Mouse (Mus musculus): ENCODE data around the gene Kazn. TPM values are rescaled to one million over a fixed set of nuclear protein-coding genes. Genes with fewer than 3 reads are reported as not detected.

Gene Kazn
- polyA plus RNA-seq, 1 experiment from 2014 or later: 10.6 TPM

GRCm38 (mm10) chr4:142248426-142248825, 9.2 kb upstream of the Kazn start:
- no peak overlapping the region for H3K4me2 ChIP-seq (ENCODE audit: low read depth)
- 0 out of 2 replicates have a peak, but pooled peaks cover 3% of the 10 kb centered on the region for H3K4me1 ChIP-seq (ENCODE audit: control insufficient read depth, insufficient read depth, low read length)
- no peak overlapping the region for H3K9ac ChIP-seq (ENCODE audit: low read length)
- no peak overlapping the region for H3K27ac ChIP-seq (ENCODE audit: low read depth, low read length)
- WGBS: 13% methylated on average over 5 of the region's 5 CpGs
- peak; percentile 28; the same call in 1 of the 2 replicates for ATAC-seq (ENCODE audit: insufficient read depth, low FRiP score, low TSS enrichment)
- no peaks in the 10 kb centered on the region for H3K9me3 ChIP-seq (ENCODE audit: control insufficient read depth, low read length)
- DNase-seq (ENCODE audit: low spot score): peak; percentile 87
- no peaks in the 10 kb centered on the region; the same call in 1 of the 2 replicates for H3K36me3 ChIP-seq (ENCODE audit: control insufficient read depth, insufficient read depth, low read length)
- H3K4me3 ChIP-seq (ENCODE audit: low read depth, low read length): no peak overlapping the region
- no peaks in the 10 kb centered on the region for H3K27me3 ChIP-seq (ENCODE audit: control insufficient read depth, insufficient read depth, low read length)

GRCm38 (mm10) chr4:142246698-142247097, 7.5 kb upstream of the Kazn start:
- ATAC-seq (ENCODE audit: insufficient read depth, low FRiP score, low TSS enrichment): no peak
- H3K27ac ChIP-seq (ENCODE audit: low read depth, low read length): no peak overlapping the region
- 26% methylated on average over 5 of the region's 5 CpGs for WGBS

GRCm38 (mm10) chr4:142244641-142245040, 5.4 kb upstream of the Kazn start:
- Histone ChIP-seq H3K9ac (ENCODE audit: low read length) (no peak overlapping the region), H3K9me3 (ENCODE audit: control insufficient read depth, low read length) (no peaks in the 10 kb centered on the region), H3K4me3 (ENCODE audit: low read depth, low read length) (no peak overlapping the region), H3K36me3 (ENCODE audit: control insufficient read depth, insufficient read depth, low read length) (no peaks in the 10 kb centered on the region; the same call in 1 of the 2 replicates), H3K4me1 (ENCODE audit: control insufficient read depth, insufficient read depth, low read length) (peaks cover under 1% of the 10 kb centered on the region), H3K4me2 (ENCODE audit: low read depth) (no peak overlapping the region), H3K27ac (ENCODE audit: low read depth, low read length) (no peak overlapping the region), H3K27me3 (ENCODE audit: control insufficient read depth, insufficient read depth, low read length) (no peaks in the 10 kb centered on the region)
- WGBS: 91% methylated on average over 5 of the region's 5 CpGs
- no peak for ATAC-seq (ENCODE audit: insufficient read depth, low FRiP score, low TSS enrichment)
- no peak for DNase-seq (ENCODE audit: low spot score)

More at GRCm38 (mm10) chr4:142246698-142247097, 7.5 kb upstream of the Kazn start:
- Histone ChIP-seq H3K9me3 (ENCODE audit: control insufficient read depth, low read length) (no peaks in the 10 kb centered on the region), H3K4me2 (ENCODE audit: low read depth) (no peak overlapping the region), H3K4me1 (ENCODE audit: control insufficient read depth, insufficient read depth, low read length) (0 out of 2 replicates have a peak, but pooled peaks cover 3% of the 10 kb centered on the region), H3K27me3 (ENCODE audit: control insufficient read depth, insufficient read depth, low read length) (no peaks in the 10 kb centered on the region), H3K4me3 (ENCODE audit: low read depth, low read length) (no peak overlapping the region), H3K9ac (ENCODE audit: low read length) (no peak overlapping the region), H3K36me3 (ENCODE audit: control insufficient read depth, insufficient read depth, low read length) (no peaks in the 10 kb centered on the region; the same call in 1 of the 2 replicates)
- DNase-seq (ENCODE audit: low spot score): no peak

GRCm38 (mm10) chr4:142242750-142243383, 3.7 kb upstream of the Kazn start:
- Histone ChIP-seq H3K27me3 (ENCODE audit: control insufficient read depth, insufficient read depth, low read length) (no peaks in the 10 kb centered on the region), H3K36me3 (ENCODE audit: control insufficient read depth, insufficient read depth, low read length) (no peaks in the 10 kb centered on the region; the same call in 1 of the 2 replicates), H3K27ac (ENCODE audit: low read depth, low read length) (no peak overlapping the region), H3K4me2 (ENCODE audit: low read depth) (no peak overlapping the region), H3K4me1 (ENCODE audit: control insufficient read depth, insufficient read depth, low read length) (peaks cover 14% of the 10 kb centered on the region), H3K9ac (ENCODE audit: low read length) (no peak overlapping the region), H3K4me3 (ENCODE audit: low read depth, low read length) (no peak overlapping the region), H3K9me3 (ENCODE audit: control insufficient read depth, low read length) (no peaks in the 10 kb centered on the region)
- DNase-seq (ENCODE audit: low spot score) (no peak), ATAC-seq (ENCODE audit: insufficient read depth, low FRiP score, low TSS enrichment) (no peak)
- WGBS: 83% methylated on average over 6 of the region's 6 CpGs

GRCm38 (mm10) chr4:142242164-142242563, 3.0 kb upstream of the Kazn start:
- peaks cover 14% of the 10 kb centered on the region for H3K4me1 ChIP-seq (ENCODE audit: control insufficient read depth, insufficient read depth, low read length)
- H3K9ac ChIP-seq (ENCODE audit: low read length): no peak overlapping the region
- no peaks in the 10 kb centered on the region for H3K27me3 ChIP-seq (ENCODE audit: control insufficient read depth, insufficient read depth, low read length)
- 91% methylated on average over 4 of the region's 4 CpGs for WGBS
- ATAC-seq (ENCODE audit: insufficient read depth, low FRiP score, low TSS enrichment) (no peak), DNase-seq (ENCODE audit: low spot score) (no peak)
- no peak overlapping the region for H3K4me2 ChIP-seq (ENCODE audit: low read depth)
- H3K9me3 ChIP-seq (ENCODE audit: control insufficient read depth, low read length): no peaks in the 10 kb centered on the region
- no peaks in the 10 kb centered on the region; the same call in 1 of the 2 replicates for H3K36me3 ChIP-seq (ENCODE audit: control insufficient read depth, insufficient read depth, low read length)
- no peak overlapping the region for H3K4me3 ChIP-seq (ENCODE audit: low read depth, low read length)
- no peak overlapping the region for H3K27ac ChIP-seq (ENCODE audit: low read depth, low read length)

- no peaks in the 10 kb centered on the region for H3K9me3 ChIP-seq (ENCODE audit: control insufficient read depth, low read length)
- H3K4me1 ChIP-seq (ENCODE audit: control insufficient read depth, insufficient read depth, low read length): peaks cover 14% of the 10 kb centered on the region
- H3K27ac ChIP-seq (ENCODE audit: low read depth, low read length): no peak overlapping the region
- DNase-seq (ENCODE audit: low spot score) (no peak), ATAC-seq (ENCODE audit: insufficient read depth, low FRiP score, low TSS enrichment) (no peak)
- H3K27me3 ChIP-seq (ENCODE audit: control insufficient read depth, insufficient read depth, low read length): no peaks in the 10 kb centered on the region
- H3K9ac ChIP-seq (ENCODE audit: low read length): no peak overlapping the region
- H3K36me3 ChIP-seq (ENCODE audit: control insufficient read depth, insufficient read depth, low read length): no peaks in the 10 kb centered on the region; the same call in 1 of the 2 replicates
- H3K4me3 ChIP-seq (ENCODE audit: low read depth, low read length): no peak overlapping the region
- 59% methylated on average over 5 of the region's 5 CpGs for WGBS
- H3K4me2 ChIP-seq (ENCODE audit: low read depth): no peak overlapping the region
Observed at GRCm38 (mm10) chr4:142240874-142241273, 1.7 kb upstream of the Kazn start.

- peak overlapping the region; percentile 72 for H3K4me3 ChIP-seq (ENCODE audit: low read depth, low read length)
- under 1% methylated on average over 65 of the region's 69 CpGs for WGBS
- H3K4me2 ChIP-seq (ENCODE audit: low read depth): peak overlapping the region; percentile 98
- H3K4me1 ChIP-seq (ENCODE audit: control insufficient read depth, insufficient read depth, low read length): peaks cover 14% of the 10 kb centered on the region
- H3K27ac ChIP-seq (ENCODE audit: low read depth, low read length): no peak overlapping the region
- ATAC-seq (ENCODE audit: insufficient read depth, low FRiP score, low TSS enrichment) (peak; percentile 56), DNase-seq (ENCODE audit: low spot score) (peak; percentile 73)
- peak overlapping the region; percentile 65 for H3K9ac ChIP-seq (ENCODE audit: low read length)
- no peaks in the 10 kb centered on the region for H3K36me3 ChIP-seq (ENCODE audit: control insufficient read depth, insufficient read depth, low read length)
- no peaks in the 10 kb centered on the region for H3K9me3 ChIP-seq (ENCODE audit: control insufficient read depth, low read length)
- no peaks in the 10 kb centered on the region for H3K27me3 ChIP-seq (ENCODE audit: control insufficient read depth, insufficient read depth, low read length)
Observed at GRCm38 (mm10) chr4:142238486-142239239, 538 bp downstream of the Kazn start.

GRCm38 (mm10) chr4:142238041-142238440, 1.2 kb downstream of the Kazn start:
- Histone ChIP-seq H3K4me1 (ENCODE audit: control insufficient read depth, insufficient read depth, low read length) (peaks cover 14% of the 10 kb centered on the region), H3K4me2 (ENCODE audit: low read depth) (peak overlapping the region; percentile 98), H3K27me3 (ENCODE audit: control insufficient read depth, insufficient read depth, low read length) (no peaks in the 10 kb centered on the region), H3K36me3 (ENCODE audit: control insufficient read depth, insufficient read depth, low read length) (no peaks in the 10 kb centered on the region), H3K4me3 (ENCODE audit: low read depth, low read length) (peak overlapping the region; percentile 72), H3K27ac (ENCODE audit: low read depth, low read length) (no peak overlapping the region), H3K9me3 (ENCODE audit: control insufficient read depth, low read length) (no peaks in the 10 kb centered on the region), H3K9ac (ENCODE audit: low read length) (no peak overlapping the region)
- ATAC-seq (ENCODE audit: insufficient read depth, low FRiP score, low TSS enrichment) (no peak), DNase-seq (ENCODE audit: low spot score) (no peak)
- 22% methylated on average over 14 of the region's 14 CpGs for WGBS
